Mouse (Mus musculus): Measurements from ENCODE around the gene Tmem260. TPM values are rescaled to one million over a fixed set of nuclear protein-coding genes. Genes with fewer than 3 reads are reported as not detected.

Tmem260 gene
- polyA plus RNA-seq, 1 experiment from 2014 or later, result 25.9 TPM

DNA sequence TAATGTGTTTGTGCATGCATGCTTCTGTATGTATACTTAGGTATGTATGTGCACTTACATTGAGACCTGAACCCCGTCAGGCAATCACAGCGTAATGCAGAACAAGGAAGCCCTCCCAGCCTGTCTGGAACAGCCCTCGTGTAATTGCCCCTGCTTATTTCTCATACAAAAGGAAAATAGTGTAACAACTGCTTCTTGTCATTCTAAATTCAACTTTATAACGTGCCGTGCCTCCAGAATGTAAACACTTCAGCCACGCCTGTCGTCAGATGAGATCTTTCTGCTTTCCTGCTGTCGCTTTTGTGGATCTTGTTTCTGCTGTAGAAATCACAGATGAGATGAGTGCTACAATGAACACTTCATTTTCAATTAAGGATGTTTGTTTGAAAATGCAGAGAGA lies 30.4 kb downstream of the Tmem260 start:
- Histone ChIP-seq H3K4me2 (peak overlapping the region; percentile 23; the same call in 1 of the 2 replicates), H3K27ac (ENCODE audit: low read depth) (peak overlapping the region; percentile 69), H3K27me3 (ENCODE audit: insufficient read depth, low read length) (no peaks in the 10 kb centered on the region), H3K36me3 (ENCODE audit: insufficient read depth) (peaks cover 17% of the 10 kb centered on the region; the same call in 1 of the 2 replicates), H3K9ac (no peak overlapping the region), H3K9me3 (ENCODE audit: low read depth, low read length) (no peaks in the 10 kb centered on the region; the same call in 1 of the 2 replicates), H3K4me3 (ENCODE audit: low read depth, low read length) (no peak overlapping the region), H3K4me1 (ENCODE audit: insufficient read depth) (no peaks in the 10 kb centered on the region; the same call in 1 of the 2 replicates)
- 16% methylated on average over 8 of the region's 8 CpGs for WGBS
- peak; percentile 91 for DNase-seq
- no peak for TF ChIP-seq CTCF (IDR thresholded peaks at IDR 0.05; ENCODE audit: low read depth)
- peak; percentile 85 for ATAC-seq (ENCODE audit: insufficient read depth)

DNA sequence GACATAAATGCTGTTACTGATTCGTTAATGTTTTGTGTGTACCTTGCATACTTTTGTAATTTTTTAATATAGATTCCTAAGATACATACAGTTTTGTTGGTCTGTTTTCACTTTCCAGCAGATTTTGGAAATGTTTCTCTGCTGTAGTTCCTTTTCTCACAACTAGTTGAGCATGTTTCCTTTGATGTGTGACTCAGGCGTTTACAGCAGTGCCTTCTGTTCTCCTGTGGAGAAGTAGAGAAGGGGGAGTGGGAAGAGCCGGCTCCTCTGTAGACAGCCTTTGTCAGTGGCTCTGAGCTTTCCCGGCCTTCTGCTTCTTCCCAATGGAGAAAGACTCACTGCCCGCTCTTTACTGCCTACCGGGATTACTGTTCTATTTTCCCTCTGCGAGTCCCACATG lies 35.7 kb downstream of the Tmem260 start:
- no peaks in the 10 kb centered on the region for H3K4me1 ChIP-seq (ENCODE audit: insufficient read depth)
- DNase-seq (no peak), ATAC-seq (ENCODE audit: insufficient read depth) (no peak)
- no peaks in the 10 kb centered on the region for H3K27me3 ChIP-seq (ENCODE audit: insufficient read depth, low read length)
- H3K9ac ChIP-seq, result no peak overlapping the region
- H3K9me3 ChIP-seq (ENCODE audit: low read depth, low read length), result no peaks in the 10 kb centered on the region
- no peak overlapping the region for H3K4me3 ChIP-seq (ENCODE audit: low read depth, low read length)
- H3K27ac ChIP-seq (ENCODE audit: low read depth), result no peak overlapping the region
- WGBS, result 63% methylated on average over 7 of the region's 7 CpGs
- H3K36me3 ChIP-seq (ENCODE audit: insufficient read depth), result peaks cover 23% of the 10 kb centered on the region; the same call in 1 of the 2 replicates
- no peak for TF ChIP-seq CTCF (IDR thresholded peaks at IDR 0.05; ENCODE audit: low read depth)
- H3K4me2 ChIP-seq, result no peak overlapping the region

DNA sequence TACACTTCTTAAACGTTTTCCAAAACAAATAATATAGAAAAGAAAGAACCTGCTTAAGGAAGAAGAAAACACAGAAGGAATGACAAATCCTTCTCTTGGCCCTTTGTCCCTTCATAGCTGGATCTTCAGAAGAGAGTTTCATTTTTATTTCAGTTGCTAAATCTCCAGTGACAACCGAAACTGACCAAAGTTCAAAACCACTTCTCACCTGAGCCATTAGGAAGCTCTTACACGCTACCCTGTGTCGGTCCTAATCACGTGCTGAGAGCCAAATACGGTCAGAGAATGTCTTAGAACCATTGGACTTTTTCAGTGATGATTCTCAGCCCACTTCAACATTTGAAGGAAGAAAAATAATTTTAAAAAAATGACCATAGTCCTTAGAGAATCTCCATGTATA lies 36.8 kb downstream of the Tmem260 start:
- H3K27ac ChIP-seq (ENCODE audit: low read depth), result no peak overlapping the region
- H3K9me3 ChIP-seq (ENCODE audit: low read depth, low read length), result no peaks in the 10 kb centered on the region
- peaks cover 23% of the 10 kb centered on the region; the same call in 1 of the 2 replicates for H3K36me3 ChIP-seq (ENCODE audit: insufficient read depth)
- WGBS, result 83% methylated on average over 6 of the region's 6 CpGs
- no peaks in the 10 kb centered on the region for H3K4me1 ChIP-seq (ENCODE audit: insufficient read depth)
- no peaks in the 10 kb centered on the region for H3K27me3 ChIP-seq (ENCODE audit: insufficient read depth, low read length)
- H3K4me2 ChIP-seq, result no peak overlapping the region
- H3K9ac ChIP-seq, result no peak overlapping the region
- DNase-seq (no peak), ATAC-seq (ENCODE audit: insufficient read depth) (no peak)
- TF ChIP-seq CTCF (IDR thresholded peaks at IDR 0.05; ENCODE audit: low read depth), result no peak
- H3K4me3 ChIP-seq (ENCODE audit: low read depth, low read length), result no peak overlapping the region

DNA sequence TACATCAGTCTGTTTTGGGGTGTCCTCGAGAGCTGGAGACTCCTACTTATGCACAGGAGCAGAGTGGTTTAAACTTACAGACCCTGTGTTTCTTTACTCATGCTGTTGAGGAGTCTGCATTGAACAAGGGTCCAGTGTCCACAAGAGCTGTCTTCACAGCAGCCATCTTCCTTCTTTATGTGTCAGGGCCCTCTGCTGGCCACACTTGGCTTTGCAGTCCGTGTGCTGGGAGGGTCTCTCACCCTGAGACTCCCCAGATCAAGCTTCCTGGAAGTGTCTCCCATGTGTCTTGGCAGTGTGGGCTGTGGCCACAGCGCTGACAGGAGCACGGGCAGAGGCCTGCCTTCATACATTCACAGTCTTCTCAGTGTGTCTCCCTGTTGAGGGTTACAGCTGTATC lies 48.0 kb downstream of the Tmem260 start:
- DNase-seq, result peak; percentile 86
- no peak overlapping the region for H3K4me2 ChIP-seq
- peak; percentile 41; the same call in 1 of the 2 replicates for ATAC-seq (ENCODE audit: insufficient read depth)
- no peak overlapping the region for H3K27ac ChIP-seq (ENCODE audit: low read depth)
- peaks cover 23% of the 10 kb centered on the region; the same call in 1 of the 2 replicates for H3K36me3 ChIP-seq (ENCODE audit: insufficient read depth)
- WGBS, result 21% methylated on average over 4 of the region's 4 CpGs
- no peaks in the 10 kb centered on the region for H3K9me3 ChIP-seq (ENCODE audit: low read depth, low read length)
- H3K27me3 ChIP-seq (ENCODE audit: insufficient read depth, low read length), result no peaks in the 10 kb centered on the region
- peak; percentile 89 for TF ChIP-seq CTCF (IDR thresholded peaks at IDR 0.05; ENCODE audit: low read depth)
- no peaks in the 10 kb centered on the region for H3K4me1 ChIP-seq (ENCODE audit: insufficient read depth)
- H3K4me3 ChIP-seq (ENCODE audit: low read depth, low read length), result no peak overlapping the region
- no peak overlapping the region for H3K9ac ChIP-seq

DNA sequence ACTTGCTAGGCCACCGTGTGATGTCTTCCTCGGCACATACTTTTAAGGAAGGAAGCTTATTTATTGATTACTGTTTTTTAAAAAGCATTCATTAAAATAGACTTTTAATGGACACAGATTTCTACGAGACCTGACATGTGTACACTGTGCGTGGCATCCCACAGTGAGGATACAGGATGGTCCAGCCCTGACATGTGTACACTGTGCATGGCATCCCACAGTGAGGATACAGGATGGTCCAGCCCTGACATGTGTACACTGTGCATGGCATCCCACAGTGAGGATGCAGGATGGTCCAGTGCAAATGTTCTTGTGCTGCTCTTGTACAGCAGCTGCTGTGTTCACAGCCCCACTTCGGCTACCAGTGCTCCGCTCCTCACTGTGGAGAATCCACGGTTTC lies 56.6 kb downstream of the Tmem260 start:
- no peak overlapping the region for H3K27ac ChIP-seq (ENCODE audit: low read depth)
- DNase-seq, result no peak
- H3K4me1 ChIP-seq (ENCODE audit: insufficient read depth), result no peaks in the 10 kb centered on the region
- no peaks in the 10 kb centered on the region for H3K9me3 ChIP-seq (ENCODE audit: low read depth, low read length)
- ATAC-seq (ENCODE audit: insufficient read depth), result no peak
- 87% methylated on average over 7 of the region's 7 CpGs for WGBS
- H3K4me3 ChIP-seq (ENCODE audit: low read depth, low read length), result no peak overlapping the region
- peaks cover 6% of the 10 kb centered on the region; the same call in 1 of the 2 replicates for H3K36me3 ChIP-seq (ENCODE audit: insufficient read depth)
- no peak overlapping the region for H3K4me2 ChIP-seq
- TF ChIP-seq CTCF (IDR thresholded peaks at IDR 0.05; ENCODE audit: low read depth), result no peak
- H3K9ac ChIP-seq, result no peak overlapping the region
- no peaks in the 10 kb centered on the region for H3K27me3 ChIP-seq (ENCODE audit: insufficient read depth, low read length)

DNA sequence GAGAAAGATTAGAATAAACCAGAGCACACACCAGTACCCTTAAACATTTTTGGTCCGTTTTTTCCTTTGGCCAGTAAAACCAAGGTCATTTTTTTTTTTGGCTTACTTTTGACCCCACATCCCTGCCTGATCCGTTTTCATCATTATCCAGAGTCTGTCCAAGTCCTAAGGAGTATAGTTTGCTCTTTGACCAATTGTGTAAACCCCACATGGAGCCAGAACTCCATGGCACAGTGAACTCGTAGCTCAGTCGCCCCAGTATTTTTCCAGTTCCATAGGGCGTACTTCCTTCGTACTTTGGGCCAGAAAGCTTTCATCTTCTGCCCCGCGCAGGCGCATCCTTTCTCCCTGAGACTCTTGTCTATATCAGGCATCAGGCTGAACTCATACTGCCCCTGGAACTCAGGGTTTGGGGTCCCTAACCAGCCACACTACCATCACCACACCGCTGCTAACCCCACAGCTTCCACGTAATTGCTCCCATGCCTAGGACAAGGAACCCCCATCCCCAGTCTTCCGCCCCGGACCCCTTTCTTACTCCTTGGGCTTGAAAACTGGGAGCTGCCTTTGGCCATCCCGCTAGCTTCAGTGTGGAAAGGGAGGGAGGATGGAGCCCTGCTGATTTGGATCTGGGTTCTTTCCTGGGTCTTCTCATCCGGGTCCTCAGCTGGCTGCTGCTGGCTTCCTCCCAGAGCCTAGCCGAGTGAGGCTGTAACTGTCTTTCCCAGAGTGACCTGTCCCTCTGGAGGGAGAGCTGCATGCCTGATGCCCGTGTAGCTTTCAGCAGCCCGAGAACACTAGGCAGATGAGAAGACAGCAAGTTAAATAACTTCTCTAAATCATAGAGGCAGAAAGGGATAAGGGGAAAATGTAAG lies 58.0 kb downstream of the Tmem260 start:
- H3K27me3 ChIP-seq (ENCODE audit: insufficient read depth, low read length), result no peaks in the 10 kb centered on the region
- no peak overlapping the region for H3K4me2 ChIP-seq
- ATAC-seq (ENCODE audit: insufficient read depth) (no peak), DNase-seq (no peak)
- no peak overlapping the region for H3K27ac ChIP-seq (ENCODE audit: low read depth)
- TF ChIP-seq CTCF (IDR thresholded peaks at IDR 0.05; ENCODE audit: low read depth), result no peak
- no peaks in the 10 kb centered on the region for H3K9me3 ChIP-seq (ENCODE audit: low read depth, low read length)
- no peaks in the 10 kb centered on the region for H3K4me1 ChIP-seq (ENCODE audit: insufficient read depth)
- 50% methylated on average over 18 of the region's 18 CpGs for WGBS
- no peak overlapping the region for H3K9ac ChIP-seq
- H3K36me3 ChIP-seq (ENCODE audit: insufficient read depth), result no peaks in the 10 kb centered on the region
- H3K4me3 ChIP-seq (ENCODE audit: low read depth, low read length), result no peak overlapping the region

DNA sequence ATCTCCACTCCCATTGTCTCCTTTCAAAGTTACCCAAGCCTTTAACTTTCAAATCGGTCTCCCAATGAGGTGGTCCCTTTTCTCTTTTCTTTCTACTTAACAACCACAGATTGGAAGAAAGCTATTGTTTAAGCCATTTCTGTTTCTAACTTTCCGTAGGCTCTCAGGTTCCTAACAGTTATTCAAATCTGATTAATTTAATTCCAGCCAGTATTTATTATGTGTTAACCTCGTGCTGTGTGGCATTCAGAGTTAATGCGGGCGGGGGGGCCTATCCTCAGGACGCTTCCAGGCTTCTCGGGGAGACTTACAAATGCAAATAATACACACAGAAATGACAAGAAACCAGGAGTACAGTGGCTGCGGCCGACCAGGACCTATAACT lies 58.6 kb downstream of the Tmem260 start:
- DNase-seq (no peak), ATAC-seq (ENCODE audit: insufficient read depth) (no peak)
- H3K4me1 ChIP-seq (ENCODE audit: insufficient read depth), result no peaks in the 10 kb centered on the region
- no peak overlapping the region for H3K9ac ChIP-seq
- no peak for TF ChIP-seq CTCF (IDR thresholded peaks at IDR 0.05; ENCODE audit: low read depth)
- H3K27ac ChIP-seq (ENCODE audit: low read depth), result no peak overlapping the region
- no peak overlapping the region for H3K4me2 ChIP-seq
- H3K36me3 ChIP-seq (ENCODE audit: insufficient read depth), result 0 out of 2 replicates have a peak, but pooled peaks cover 6% of the 10 kb centered on the region
- no peak overlapping the region for H3K4me3 ChIP-seq (ENCODE audit: low read depth, low read length)
- H3K9me3 ChIP-seq (ENCODE audit: low read depth, low read length), result no peaks in the 10 kb centered on the region
- WGBS, result 59% methylated on average over 9 of the region's 9 CpGs
- H3K27me3 ChIP-seq (ENCODE audit: insufficient read depth, low read length), result no peaks in the 10 kb centered on the region

Data from lung, embryonic 14.5 days (tissue).